Mouse (Mus musculus) frontal cortex, adult 2 months (tissue): ENCODE data around the gene Usp39. TPM values are rescaled to one million over a fixed set of nuclear protein-coding genes. Genes with fewer than 3 reads are reported as not detected.

Source experiments
- DNase-seq, 2 experiments: peaks; one replicate each; pipeline ENCODE4 v3.0.0; 2022; ENCODE audit warnings: low spot score in 1 of 2; ENCODE audit errors: extremely low spot score in 1 of 2
- polyA plus RNA-seq: library from polyadenylated mRNA; depleted of rRNA; stranded (reverse); fragments of >200 nt; gene quantifications from 2 replicates; pipeline ENCODE4 v1.2.3, GENCODE M21; 2012

Usp39 gene
- polyA plus RNA-seq, 1 experiment = 31.8 TPM

- DNase-seq = no peak
Observed at GRCm38 (mm10) chr6:72315384-72315783, 29.6 kb downstream of the Usp39 start.

- DNase-seq = no peak
Observed at GRCm38 (mm10) chr6:72313124-72313867, 31.7 kb downstream of the Usp39 start.

- no peak for DNase-seq
Observed at GRCm38 (mm10) chr6:72312198-72312597, 32.8 kb downstream of the Usp39 start.

- no peak for DNase-seq
Observed at GRCm38 (mm10) chr6:72303510-72303909, 41.5 kb downstream of the Usp39 start.

- DNase-seq = no peak
Observed at GRCm38 (mm10) chr6:72302349-72302925, 42.5 kb downstream of the Usp39 start.

- DNase-seq = no peak
Observed at GRCm38 (mm10) chr6:72297825-72298224, 47.2 kb downstream of the Usp39 start.

GRCm38 (mm10) chr6:72292972-72293651, 51.9 kb downstream of the Usp39 start:
- DNase-seq = no peak

- DNase-seq = no peak
Observed at GRCm38 (mm10) chr6:72289484-72289883, 55.5 kb downstream of the Usp39 start.

GRCm38 (mm10) chr6:72283914-72284313, 61.1 kb downstream of the Usp39 start:
- peak in 1 of 2 experiments; percentile 58 for DNase-seq

GRCm38 (mm10) chr6:72280410-72280998, 64.5 kb downstream of the Usp39 start:
- DNase-seq = no peak

GRCm38 (mm10) chr6:72279505-72279904, 65.5 kb downstream of the Usp39 start:
- DNase-seq = no peak

- DNase-seq = no peak
Observed at GRCm38 (mm10) chr6:72278835-72279234, 66.1 kb downstream of the Usp39 start.

GRCm38 (mm10) chr6:72277508-72278166, 67.3 kb downstream of the Usp39 start:
- DNase-seq = no peak

GRCm38 (mm10) chr6:72276972-72277441, 68.0 kb downstream of the Usp39 start:
- no peak for DNase-seq

GRCm38 (mm10) chr6:72276141-72276540, 68.8 kb downstream of the Usp39 start:
- no peak for DNase-seq

GRCm38 (mm10) chr6:72275527-72275926, 69.5 kb downstream of the Usp39 start:
- no peak for DNase-seq

GRCm38 (mm10) chr6:72273153-72273552, 71.8 kb downstream of the Usp39 start:
- DNase-seq = no peak

GRCm38 (mm10) chr6:72272161-72272696, 72.8 kb downstream of the Usp39 start:
- no peak for DNase-seq

GRCm38 (mm10) chr6:72270952-72271519, 73.9 kb downstream of the Usp39 start:
- peak; percentile 32 to 66 for DNase-seq

GRCm38 (mm10) chr6:72270258-72270657, 74.7 kb downstream of the Usp39 start:
- DNase-seq = no peak
